Comparison of ENCODE assay signal across 10 mouse cellular contexts in genomic region chr14:39471236-39471981, GRCm38 (mm10). TPM values are rescaled to one million over a fixed set of nuclear protein-coding genes. Genes with fewer than 3 reads are reported as not detected.
A peak's percentile ranks its signal among the peaks of the same experiment; 100 is the strongest.
DNase-seq lines count a peak whose midpoint lies in the region; ATAC-seq and TF ChIP-seq lines count a peak whose summit lies in the region.
"Had no signal": no experiment of that assay in that cellular context is flagged by ENCODE, and none has a peak within 500 bp of the region (broad histone marks: within the 10 kb centered on the region; RNA-seq: fewer than 3 reads in every experiment).

No protein-coding gene starts in this region.

- ATAC-seq in granulocyte monocyte progenitor cell, adult 5-6 weeks (replicated peaks; ENCODE audit: poor library complexity, severe bottlenecking), result peak; percentile 41
- peak; percentile 19; the same call in 1 of the 2 replicates for ATAC-seq in neural tube, embryonic 15.5 days (ENCODE audit: low FRiP score)
- ATAC-seq in liver, embryonic 12.5 days, result no peak
- ATAC-seq: Patski had no signal

- H3K9ac ChIP-seq in neural tube, embryonic 15.5 days (replicated peaks), result peak overlapping the region; percentile 91
- no peak overlapping the region for H3K9ac ChIP-seq in liver, embryonic 12.5 days
- H3K9ac ChIP-seq: liver, embryonic 13.5 days had no signal

- H3K4me2 ChIP-seq in neural tube, embryonic 15.5 days, result peak overlapping the region; percentile 65
- H3K4me2 ChIP-seq in liver, embryonic 12.5 days, result no peak overlapping the region
- H3K4me2 ChIP-seq: liver, embryonic 13.5 days had no signal

- H3K4me1 ChIP-seq in neural tube, embryonic 15.5 days, result peaks cover 21% of the 10 kb centered on the region; the same call in 1 of the 2 replicates
- H3K4me1 ChIP-seq in liver, embryonic 12.5 days, result no peaks in the 10 kb centered on the region
- H3K4me1 ChIP-seq in kidney, adult 2 months (ENCODE audit: control insufficient read depth, insufficient read depth, low read length), result no peaks in the 10 kb centered on the region
- H3K4me1 ChIP-seq: liver, embryonic 13.5 days had no signal

- no peaks in the 10 kb centered on the region for H3K36me3 ChIP-seq in neural tube, embryonic 15.5 days
- H3K36me3 ChIP-seq in liver, embryonic 12.5 days, result no peaks in the 10 kb centered on the region
- no peaks in the 10 kb centered on the region for H3K36me3 ChIP-seq in kidney, adult 2 months (ENCODE audit: control insufficient read depth, insufficient read depth, low read length)
- H3K36me3 ChIP-seq: liver, embryonic 13.5 days had no signal

- TF ChIP-seq CTCF in kidney, adult 2 months (conservative IDR thresholded peaks at IDR 0.05; ENCODE audit: insufficient read depth, insufficient read length, low read depth, low read length), result no peak

- H3K9me3 ChIP-seq in neural tube, embryonic 15.5 days (replicated peaks), result no peaks in the 10 kb centered on the region
- no peaks in the 10 kb centered on the region for H3K9me3 ChIP-seq in liver, embryonic 12.5 days (replicated peaks)
- H3K9me3 ChIP-seq: liver, embryonic 13.5 days had no signal

- peak overlapping the region; percentile 80 for H3K4me3 ChIP-seq in neural tube, embryonic 15.5 days (replicated peaks)
- H3K4me3 ChIP-seq in liver, embryonic 12.5 days, result no peak overlapping the region
- no peak overlapping the region for H3K4me3 ChIP-seq in kidney, adult 2 months (ENCODE audit: insufficient read depth, low read depth, low read length)
- H3K4me3 ChIP-seq: liver, embryonic 13.5 days had no signal

- WGBS in neural tube, embryonic 15.5 days, result 5% methylated on average over 12 of the region's 12 CpGs
- WGBS in liver, embryonic 12.5 days (ENCODE audit: insufficient replicate concordance), result 8% methylated on average over 12 of the region's 12 CpGs
- 7% methylated on average over 12 of the region's 12 CpGs for WGBS in kidney, adult 2 months

- H3K27ac ChIP-seq in neural tube, embryonic 15.5 days (replicated peaks), result peak overlapping the region; percentile 96
- H3K27ac ChIP-seq in liver, embryonic 12.5 days, result no peak overlapping the region
- no peak overlapping the region for H3K27ac ChIP-seq in kidney, adult 2 months (ENCODE audit: insufficient read depth, low read depth, low read length)
- H3K27ac ChIP-seq: liver, embryonic 13.5 days had no signal

- peaks cover 6% of the 10 kb centered on the region; the same call in 1 of the 2 replicates for H3K27me3 ChIP-seq in neural tube, embryonic 15.5 days (replicated peaks)
- peaks cover 64% of the 10 kb centered on the region for H3K27me3 ChIP-seq in liver, embryonic 12.5 days (replicated peaks)
- peaks cover 7% of the 10 kb centered on the region for H3K27me3 ChIP-seq in kidney, adult 2 months (replicated peaks; ENCODE audit: control insufficient read depth, insufficient read depth, low read length)

- no peak for TF ChIP-seq POLR2A in kidney, adult 2 months (IDR thresholded peaks at IDR 0.05; ENCODE audit: low read depth, low read length)

- peak; percentile 16 to 32 for DNase-seq in layer of hippocampus, postnatal 14 days (ENCODE audit: low spot score in 2 of 2)
- DNase-seq in layer of hippocampus, postnatal 25 days (ENCODE audit: extremely low spot score in 1 of 2, low spot score in 1 of 2), result no peak
- peak; percentile 34 to 42 for DNase-seq in cerebellum, postnatal 25 days
- DNase-seq in spleen, adult 12 weeks (ENCODE audit: low spot score), result no peak
- DNase-seq in kidney, adult 2 months, result no peak
- DNase-seq: liver, embryonic 13.5 days had no signal

RNA-seq across cellular contexts. Expression of gene Nrg3, which starts 1.5 kb away (rescaled TPM):
- 10 to 100 TPM; 68.4 to 75.1 TPM for total RNA-seq in layer of hippocampus, postnatal 14 days (2021)
- total RNA-seq in layer of hippocampus, postnatal 25 days (2021), result 10 to 100 TPM; 56.9 to 74.8 TPM
- total RNA-seq in granulocyte monocyte progenitor cell, adult 5-6 weeks (2014; fragmentation: Nextera tagmentation), result not detected in 2 replicates
- total RNA-seq in granulocyte monocyte progenitor cell, adult 5-6 weeks (2017), result not detected in 2 replicates
- polyA plus RNA-seq in neural tube, embryonic 15.5 days (2015; fragmentation: Nextera tagmentation; extraction: Ambion mirVana), result 12.2 and 17.0 TPM in 2 replicates
- polyA plus RNA-seq in liver, embryonic 12.5 days (2016; fragmentation: Nextera tagmentation; extraction: Ambion mirVana), result not detected in 2 replicates
- polyA plus RNA-seq in kidney, adult 2 months (2012; rRNA removed), result 0.05 TPM in 1 of 2 replicates, not detected in the other
- polyA plus RNA-seq: liver, embryonic 13.5 days; Patski had no signal

Comparison
In these comparisons a context has a peak if more than half of its experiments do, and no peak if none do; other contexts are left out.
1. DNase-seq: peak in layer of hippocampus, postnatal 14 days (2 of 2) and cerebellum, postnatal 25 days (2 of 2); none in layer of hippocampus, postnatal 25 days (0 of 2), spleen, adult 12 weeks (single experiment) and kidney, adult 2 months (single experiment).
2. RNA of gene Nrg3, which starts 1.5 kb away (total RNA-seq): 68.4 to 75.1 TPM in layer of hippocampus, postnatal 14 days and 56.9 to 74.8 TPM in layer of hippocampus, postnatal 25 days; not detected in granulocyte monocyte progenitor cell, adult 5-6 weeks; every median in the first group is over 10 times any median in the second.